Mouse (Mus musculus) adrenal gland, adult 18-20 months (tissue): ENCODE measurements around the gene Als2. TPM values are rescaled to one million over a fixed set of nuclear protein-coding genes. Genes with fewer than 3 reads are reported as not detected.

ENCODE experiments used
- DNase-seq, 2 experiments: peaks; one replicate each; pipeline ENCODE4 v3.0.0; 2021 to 2022; ENCODE audit warnings: low spot score in 2 of 2
- total RNA-seq, 2 experiments: library from RNA; stranded (reverse); gene quantifications; 1 replicate in 1 of 2; 2 replicates in 1 of 2; pipeline ENCODE4 v1.2.3; 2021

The Als2 gene
- total RNA-seq, 2 experiments from 2014 or later: 8.4 to 11.0 TPM

DNA sequence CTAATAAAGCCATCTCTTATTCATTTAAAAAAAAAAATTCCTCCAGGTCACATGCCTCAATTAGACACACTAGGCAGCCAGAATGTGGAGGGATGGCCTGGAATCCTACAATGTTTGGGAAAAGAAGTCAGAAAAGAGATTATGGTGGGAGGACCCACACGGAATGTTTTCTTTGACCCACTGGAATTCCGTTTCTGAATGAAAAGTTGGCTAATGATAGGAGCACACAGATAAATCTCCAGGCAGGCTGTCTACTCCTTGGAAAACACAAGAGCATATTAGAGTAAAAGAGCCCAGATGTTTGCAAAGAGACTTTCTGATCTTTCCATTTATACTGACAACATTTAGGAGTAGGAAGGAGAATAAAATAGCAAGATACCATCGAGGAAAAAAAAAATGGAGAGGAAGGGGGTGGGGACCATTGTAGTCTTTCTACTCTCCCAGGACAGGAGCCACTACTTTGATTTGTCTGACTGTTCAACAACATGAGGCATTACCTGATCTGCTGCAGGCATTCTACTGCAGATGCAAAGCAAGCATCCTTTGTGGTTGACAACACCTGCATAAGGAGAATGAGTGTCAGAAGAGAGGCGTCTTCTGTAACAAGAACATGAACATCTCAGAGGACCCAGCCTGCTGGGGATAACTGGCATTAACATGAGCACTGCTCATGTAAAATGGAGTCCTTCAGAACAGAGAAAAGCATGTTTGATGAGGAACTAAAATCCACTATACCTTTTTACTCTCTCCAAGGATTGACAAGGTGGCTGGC is 69.2 kb downstream of the Als2 start:
- DNase-seq: no peak

GRCm38 (mm10) chr1:59166232-59166905 is 70.7 kb downstream of the Als2 start:
- DNase-seq: no peak

DNA sequence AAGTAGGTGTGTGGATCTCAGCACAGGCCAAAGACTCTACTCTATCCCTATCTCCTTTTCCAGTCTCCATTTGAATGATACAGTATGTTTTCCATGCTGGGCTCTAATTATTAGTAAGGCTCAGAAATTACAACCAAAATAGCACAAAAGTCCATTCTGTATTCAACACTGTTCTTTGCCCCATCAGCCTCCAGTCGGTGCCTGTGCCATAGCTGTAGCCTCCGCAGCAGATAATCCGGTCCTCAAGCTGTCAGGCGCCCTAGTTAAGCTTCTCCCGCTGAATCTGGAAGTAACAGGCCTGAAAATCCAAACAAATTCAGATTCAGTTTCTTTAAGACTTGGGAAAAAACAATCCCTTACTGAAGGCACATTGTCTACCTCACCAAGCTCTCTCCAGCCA is 73.1 kb downstream of the Als2 start:
- no peak for DNase-seq

DNA sequence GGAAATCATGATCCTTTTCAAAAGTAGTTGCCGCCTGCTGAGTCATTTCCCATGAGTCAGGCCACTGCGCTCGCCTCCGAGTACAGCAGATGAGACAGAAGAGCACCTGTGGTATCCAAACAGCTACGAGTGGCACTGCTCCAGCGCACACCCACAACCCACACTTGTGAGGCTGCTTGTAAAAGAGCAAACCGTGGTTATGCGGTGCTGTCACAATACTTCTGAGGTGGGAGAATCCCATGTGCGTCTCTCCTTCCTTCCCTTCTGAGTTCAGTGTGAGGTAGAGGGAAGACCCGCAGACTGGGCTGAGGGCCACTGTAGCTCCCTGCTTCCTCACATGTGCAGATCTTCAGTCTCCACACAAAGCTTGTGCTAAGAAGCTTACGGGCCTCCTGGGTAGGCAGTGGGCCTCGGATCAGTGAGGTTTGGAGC is 74.0 kb downstream of the Als2 start, which contains the start of gene Mpp4:
Gene Mpp4, minus strand, starts transcription at position 360 of the 432 bp plus-strand sequence.
- DNase-seq: no peak

GRCm38 (mm10) chr1:59162309-59163024 is 74.6 kb downstream of the Als2 start:
- DNase-seq: no peak

DNA sequence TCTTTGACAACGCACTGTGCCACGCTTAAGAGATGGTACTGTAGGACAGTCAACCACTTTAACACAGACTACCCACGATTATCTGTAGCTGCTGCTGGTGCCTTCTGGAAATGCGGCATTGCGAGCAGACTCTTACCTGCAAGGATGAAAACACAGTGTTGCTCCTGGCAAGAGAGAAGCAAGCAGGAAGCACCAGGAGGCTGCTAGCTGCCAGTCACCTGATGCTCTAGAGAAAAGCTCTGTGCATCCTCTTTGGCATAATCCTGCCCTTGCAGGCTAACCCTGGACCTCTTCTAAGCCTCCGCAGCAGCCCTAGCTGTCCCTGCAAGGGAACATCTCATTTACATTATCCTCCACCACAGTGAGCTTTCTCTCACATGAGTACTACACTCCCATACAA is 75.6 kb downstream of the Als2 start:
- DNase-seq: no peak

DNA sequence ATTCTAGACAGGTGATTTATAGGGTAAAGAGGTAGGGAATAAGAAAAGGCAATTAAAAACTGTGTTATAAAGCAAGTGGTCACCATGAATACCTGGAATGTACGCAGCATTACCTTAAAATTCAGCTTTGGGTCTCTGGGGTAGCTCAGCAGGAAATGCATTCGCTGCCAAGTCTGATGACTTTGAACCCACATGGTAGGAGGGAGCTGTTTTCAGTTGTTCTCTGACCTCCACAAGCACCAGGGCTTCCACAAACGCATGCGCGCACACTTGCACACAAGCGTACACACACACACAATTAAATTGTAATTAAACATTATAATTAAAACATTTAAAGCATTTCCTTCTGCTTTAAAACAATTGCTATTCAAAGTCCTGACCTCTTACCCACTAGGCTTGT is 76.2 kb downstream of the Als2 start:
- DNase-seq: no peak

DNA sequence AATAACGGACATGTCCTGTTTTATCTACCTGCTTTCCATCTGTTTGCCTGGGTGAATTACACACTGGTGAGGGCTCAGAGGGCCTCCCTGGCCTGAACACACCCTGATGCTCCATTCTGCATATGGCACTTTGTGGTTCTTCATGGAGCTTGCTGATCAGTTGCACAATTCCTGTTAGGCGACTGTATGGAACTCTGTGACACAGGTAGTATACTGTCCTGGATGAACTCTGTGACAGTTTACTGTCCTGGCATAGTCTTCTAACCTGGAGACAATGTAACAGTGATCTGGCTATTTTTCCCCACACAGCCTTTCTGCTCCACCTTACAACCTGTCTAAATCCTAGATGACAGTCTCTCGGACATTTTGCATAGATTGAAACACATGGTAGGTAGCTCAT is 77.9 kb downstream of the Als2 start:
- DNase-seq: no peak

- DNase-seq: no peak
Observed at GRCm38 (mm10) chr1:59158498-59158897, 78.5 kb downstream of the Als2 start.

- DNase-seq: no peak
Observed at GRCm38 (mm10) chr1:59157846-59158245, 79.2 kb downstream of the Als2 start.

DNA sequence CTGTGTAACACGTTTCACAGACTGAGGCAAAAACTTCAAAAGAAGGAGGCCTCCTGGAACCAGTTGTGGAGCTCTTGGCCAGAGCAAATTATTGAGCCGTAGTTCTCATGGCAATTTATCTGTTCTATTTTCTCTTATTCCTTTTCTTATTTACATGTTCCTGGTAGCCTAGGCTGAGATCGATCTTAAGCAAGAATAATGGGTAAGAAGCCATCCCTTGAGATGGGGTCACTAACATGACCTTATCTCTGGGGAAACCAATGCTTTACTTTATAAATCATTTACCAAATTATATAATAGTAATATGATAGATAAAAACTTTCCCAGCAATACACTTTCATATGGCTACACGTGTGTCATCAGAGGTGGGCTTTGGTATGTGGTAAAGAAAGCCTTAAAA is 84.7 kb downstream of the Als2 start:
- DNase-seq: no peak

- no peak for DNase-seq
Observed at GRCm38 (mm10) chr1:59150542-59150941, 86.5 kb downstream of the Als2 start.

GRCm38 (mm10) chr1:59144543-59144942 is 92.5 kb downstream of the Als2 start:
- DNase-seq: peak; percentile 34 to 37

DNA sequence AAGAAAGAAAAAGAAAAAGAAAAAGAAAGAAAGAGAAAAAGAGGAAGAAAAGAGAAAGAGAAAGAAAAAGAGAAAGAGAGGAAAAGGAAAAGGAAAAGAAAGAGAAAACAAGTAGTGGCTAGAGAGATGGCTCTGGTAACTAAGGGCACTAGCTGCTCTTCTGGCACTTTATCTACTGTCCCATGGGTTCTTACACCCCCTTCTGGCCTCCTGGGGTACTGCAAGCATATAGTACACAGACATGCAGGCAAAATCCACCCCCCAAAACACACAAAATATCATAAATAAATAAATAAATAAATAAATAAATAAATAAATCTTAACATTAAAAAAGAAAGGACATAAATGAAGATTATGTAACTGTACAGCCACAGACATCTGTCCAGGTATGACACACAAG is 94.2 kb downstream of the Als2 start:
- DNase-seq: peak; percentile 67 to 69

DNA sequence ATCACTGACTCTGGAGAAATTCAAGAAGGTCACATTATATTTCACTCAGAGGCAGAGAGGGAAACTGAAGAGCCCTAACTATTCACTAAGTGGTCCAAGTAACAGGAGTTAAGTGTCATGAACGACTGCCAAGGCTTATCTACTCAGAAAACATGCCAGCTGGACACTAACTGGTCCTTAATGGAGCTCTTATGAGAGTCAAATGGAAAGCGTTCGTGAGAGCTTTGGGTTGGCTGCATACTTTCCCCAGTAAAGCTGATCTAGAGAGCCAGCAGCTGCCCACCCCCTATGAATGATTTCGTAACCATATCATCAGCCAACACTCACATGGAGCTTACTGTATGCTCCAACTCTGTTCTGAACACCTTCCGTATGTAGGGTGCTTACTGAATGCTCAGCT is 102.6 kb downstream of the Als2 start:
- no peak for DNase-seq

DNA sequence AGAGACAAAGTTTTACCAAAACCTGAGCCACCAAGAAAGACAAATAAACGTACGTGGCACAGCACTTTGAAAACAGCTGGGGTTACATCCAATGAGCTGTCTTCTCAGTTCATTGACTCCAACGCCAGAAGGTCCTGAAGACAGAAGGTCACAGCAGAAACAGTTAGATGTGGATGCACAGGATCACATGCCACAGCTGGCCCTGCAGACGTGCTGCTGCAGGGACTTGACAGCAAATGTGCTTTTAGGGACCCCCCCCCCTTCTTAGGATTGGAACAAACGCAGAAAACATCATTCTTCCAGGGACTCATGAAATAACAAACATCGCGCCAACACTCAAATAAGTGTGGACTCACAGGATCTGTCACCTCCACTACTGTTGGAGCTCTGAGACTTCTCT is 108.2 kb downstream of the Als2 start:
- DNase-seq: no peak

- no peak for DNase-seq
Observed at GRCm38 (mm10) chr1:59125558-59125957, 111.5 kb downstream of the Als2 start.

- DNase-seq: peak; percentile 90 to 92
Observed at GRCm38 (mm10) chr1:59119720-59120457, 117.1 kb downstream of the Als2 start, which contains the start of gene Tmem237. Tmem237 (minus strand) TSS chr1:59120408.
